Mouse (Mus musculus) brain, embryonic 14.5 days (tissue): ENCODE data around the gene Plppr3.

Experiments
- CTCF ChIP-seq: fragments of 200-500 bp; IDR thresholded peaks from 2 replicates; pipeline ENCODE4 v1.5.1; 2012; ENCODE audit warnings: inconsistent platforms, mild to moderate bottlenecking, moderate library complexity, borderline replicate concordance; ENCODE audit not compliant: insufficient read depth, insufficient read length; ENCODE audit errors: extremely low read depth
- POLR2A ChIP-seq: fragments of 200-500 bp; IDR thresholded peaks from 2 replicates; pipeline ENCODE4 v1.6.1; 2012; ENCODE audit warnings: mild to moderate bottlenecking, inconsistent platforms, borderline replicate concordance; ENCODE audit not compliant: poor library complexity, insufficient read depth, insufficient read length, severe bottlenecking; ENCODE audit errors: extremely low read depth

GRCm38 (mm10) chr10:79818225-79818624 lies 56.2 kb downstream of the Plppr3 start:
- TF ChIP-seq POLR2A (no peak), CTCF (no peak)
